In genomic region chr7:92819656-92820055, GRCm38 (mm10) we compare ENCODE assay signal across 17 mouse cellular contexts. TPM values are rescaled to one million over a fixed set of nuclear protein-coding genes. Genes with fewer than 3 reads are reported as not detected.
DNase-seq lines count a peak whose midpoint lies in the region; ATAC-seq and TF ChIP-seq lines count a peak whose summit lies in the region.
"Had no signal": no experiment of that assay in that cellular context is flagged by ENCODE, and none has a peak within 500 bp of the region (broad histone marks: within the 10 kb centered on the region; RNA-seq: fewer than 3 reads in every experiment).

No protein-coding gene starts in this region.

- in situ Hi-C loops in CH12.LX (cut with MboI; ENCODE audit: low pct_ligation_motif_present, low pct_unique_long_range_greater_than_20kb, low sequenced_read_pairs) = no loop called here

- no peak overlapping the region for H3K27ac ChIP-seq in kidney, embryonic 14.5 days (ENCODE audit: low read depth, low read length)
- H3K27ac ChIP-seq in CH12.LX (ENCODE audit: insufficient read depth, low read depth) = peak overlapping the region; percentile 74
- H3K27ac ChIP-seq in intestine, embryonic 16.5 days (ENCODE audit: low read length) = peak overlapping the region; percentile 57
- H3K27ac ChIP-seq: forebrain, embryonic 15.5 days; gastrocnemius, adult 2 months; heart, adult 2 months; hindbrain, embryonic 12.5 days; limb, embryonic 10.5 days; midbrain, embryonic 15.5 days had no signal

- TF ChIP-seq RAD21 in CH12.LX (IDR thresholded peaks at IDR 0.05; ENCODE audit: low read depth, low read length) = no peak

- H3K36me3 ChIP-seq in kidney, embryonic 14.5 days (ENCODE audit: control insufficient read depth, insufficient read depth, low read length) = no peaks in the 10 kb centered on the region
- peaks cover 4 to 23% of the 10 kb centered on the region in 2 experiments for H3K36me3 ChIP-seq in CH12.LX (replicated peaks in 1 of 2; ENCODE audit: control insufficient read depth in 1 of 2, insufficient read depth in 1 of 2, low read length in 1 of 2)
- H3K36me3 ChIP-seq in intestine, embryonic 16.5 days (ENCODE audit: control insufficient read depth, insufficient read depth, low read length) = no peaks in the 10 kb centered on the region
- H3K36me3 ChIP-seq: forebrain, embryonic 15.5 days; hindbrain, embryonic 12.5 days; limb, embryonic 10.5 days; midbrain, embryonic 15.5 days had no signal

- no peaks in the 10 kb centered on the region for H3K27me3 ChIP-seq in kidney, embryonic 14.5 days (ENCODE audit: control insufficient read depth, insufficient read depth, low read length)
- H3K27me3 ChIP-seq in CH12.LX (replicated peaks) = no peaks in the 10 kb centered on the region
- no peaks in the 10 kb centered on the region for H3K27me3 ChIP-seq in intestine, embryonic 16.5 days (replicated peaks; ENCODE audit: control insufficient read depth, insufficient read depth, low read length)
- H3K27me3 ChIP-seq: forebrain, embryonic 15.5 days; hindbrain, embryonic 12.5 days; midbrain, embryonic 15.5 days had no signal

- peak; percentile 35; the same call in 1 of the 2 replicates for TF ChIP-seq EP300 in CH12.LX (IDR thresholded peaks at IDR 0.05; ENCODE audit: low read length)

- no peaks in the 10 kb centered on the region for H3K9me3 ChIP-seq in kidney, embryonic 14.5 days (ENCODE audit: control insufficient read depth, low read length)
- no peaks in the 10 kb centered on the region for H3K9me3 ChIP-seq in CH12.LX (replicated peaks; ENCODE audit: low read length)
- no peaks in the 10 kb centered on the region for H3K9me3 ChIP-seq in intestine, embryonic 16.5 days (ENCODE audit: control insufficient read depth, low read length)
- H3K9me3 ChIP-seq: forebrain, embryonic 15.5 days; hindbrain, embryonic 12.5 days; limb, embryonic 10.5 days; midbrain, embryonic 15.5 days had no signal

- dilution Hi-C loops in CH12.LX (cut with MboI; ENCODE audit: extremely low pct_ligation_motif_present, extremely low pct_unique_long_range_greater_than_20kb, low sequenced_read_pairs) = no loop called here

- H3K4me2 ChIP-seq in kidney, embryonic 14.5 days (replicated peaks; ENCODE audit: low read depth, low read length) = no peak overlapping the region
- H3K4me2 ChIP-seq in CH12.LX (ENCODE audit: insufficient read depth, low read depth, poor library complexity, severe bottlenecking) = peak overlapping the region; percentile 54
- no peak overlapping the region; the same call in 1 of the 2 replicates for H3K4me2 ChIP-seq in intestine, embryonic 16.5 days (ENCODE audit: low read depth, low read length)
- H3K4me2 ChIP-seq: forebrain, embryonic 15.5 days; hindbrain, embryonic 12.5 days; midbrain, embryonic 15.5 days had no signal

- WGBS in kidney, embryonic 14.5 days = 76% methylated on average over 11 of the region's 11 CpGs
- WGBS in intestine, embryonic 16.5 days = 63% methylated on average over 11 of the region's 11 CpGs
- 67% methylated on average over 11 of the region's 11 CpGs for WGBS in lung, adult 2 months

- H3K9ac ChIP-seq in kidney, embryonic 14.5 days (ENCODE audit: low read depth, low read length) = no peak overlapping the region
- peak overlapping the region; percentile 78 for H3K9ac ChIP-seq in CH12.LX (ENCODE audit: insufficient read depth, low read depth)
- H3K9ac ChIP-seq in intestine, embryonic 16.5 days (ENCODE audit: low read depth, low read length) = peak overlapping the region; percentile 14; the same call in 1 of the 2 replicates
- H3K9ac ChIP-seq: forebrain, embryonic 15.5 days; hindbrain, embryonic 12.5 days; midbrain, embryonic 15.5 days had no signal

- DNase-seq in kidney, adult 9 months = peak; percentile 47
- peak; percentile 80 for DNase-seq in CH12.LX (ENCODE audit: extremely low read depth)
- DNase-seq in spleen, postnatal 36 days (ENCODE audit: low spot score in 2 of 2) = peak; percentile 73 to 74
- no peak for DNase-seq in cerebellum, adult 9-10 months
- no peak for DNase-seq in lung, adult 2 months
- DNase-seq: adrenal gland, adult 8-10 months; cerebellum, adult 2 months; gastrocnemius, adult 2 months; thymus, postnatal 4 days had no signal

- no peaks in the 10 kb centered on the region for H3K4me1 ChIP-seq in kidney, embryonic 14.5 days (ENCODE audit: control insufficient read depth, insufficient read depth, low read length)
- H3K4me1 ChIP-seq in CH12.LX (ENCODE audit: control insufficient read depth in 1 of 2, insufficient read depth in 2 of 2) = peaks cover 31 to 65% of the 10 kb centered on the region in 2 experiments
- peaks cover 21% of the 10 kb centered on the region for H3K4me1 ChIP-seq in intestine, embryonic 16.5 days (ENCODE audit: control insufficient read depth, insufficient read depth, low read length)
- no peaks in the 10 kb centered on the region; the same call in 1 of the 2 replicates for H3K4me1 ChIP-seq in lung, adult 2 months (ENCODE audit: control insufficient read depth, insufficient read depth, low read length)
- H3K4me1 ChIP-seq: hindbrain, embryonic 12.5 days had no signal

- peaks cover 36% of the 10 kb centered on the region for H3K79me2 ChIP-seq in CH12.LX (replicated peaks; ENCODE audit: control insufficient read depth, extremely low read depth, insufficient read depth, poor library complexity, severe bottlenecking)

- no peak for TF ChIP-seq CTCF in CH12.LX (conservative IDR thresholded peaks at IDR 0.05 in 1 of 2, IDR thresholded peaks at IDR 0.05 in 1 of 2; ENCODE audit: low read depth in 2 of 2, low read length in 2 of 2)
- TF ChIP-seq CTCF in lung, adult 2 months (IDR thresholded peaks at IDR 0.05; ENCODE audit: insufficient read depth, low read length) = no peak

- no peak for ATAC-seq in kidney, embryonic 14.5 days (ENCODE audit: low FRiP score, low TSS enrichment)
- ATAC-seq in intestine, embryonic 16.5 days = peak; percentile 82
- ATAC-seq: CD4-positive, CD25-positive, alpha-beta regulatory T cell, adult 4 months; forebrain, embryonic 15.5 days; midbrain, embryonic 15.5 days had no signal

- peak; percentile 86 for TF ChIP-seq POLR2A in CH12.LX (IDR thresholded peaks at IDR 0.05; ENCODE audit: low read depth, low read length)
- no peak for TF ChIP-seq POLR2A in lung, adult 2 months (IDR thresholded peaks at IDR 0.05; ENCODE audit: borderline replicate concordance, extremely low read depth, low read depth, low read length)

- H3K4me3 ChIP-seq in kidney, embryonic 14.5 days (ENCODE audit: low read length) = no peak overlapping the region
- peak overlapping the region; percentile 52 to 58 (median 56) for H3K4me3 ChIP-seq in CH12.LX (replicated peaks in 1 of 3; ENCODE audit: low read depth in 2 of 3, low read length in 2 of 3, poor library complexity in 1 of 3)
- no peak overlapping the region for H3K4me3 ChIP-seq in intestine, embryonic 16.5 days (ENCODE audit: low read length)
- no peak overlapping the region for H3K4me3 ChIP-seq in lung, adult 2 months (replicated peaks; ENCODE audit: extremely low read depth, low read depth, low read length)
- H3K4me3 ChIP-seq: forebrain, embryonic 15.5 days; gastrocnemius, adult 2 months; heart, adult 2 months; hindbrain, embryonic 12.5 days; limb, embryonic 10.5 days; midbrain, embryonic 15.5 days had no signal

TF ChIP-seq in CH12.LX, 34 proteins besides CTCF, POLR2A, EP300 and RAD21 (continues in another document):
- 0 out of 2 replicates have a peak, but pooled peaks have one; percentile 18 for TF ChIP-seq ELF1 (IDR thresholded peaks at IDR 0.05; ENCODE audit: low read depth, low read length)
- TF ChIP-seq NRF1 (IDR thresholded peaks at IDR 0.05; ENCODE audit: low read depth, low read length) = 0 out of 2 replicates have a peak, but pooled peaks have one; percentile 27
- TF ChIP-seq MEF2A (IDR thresholded peaks at IDR 0.05; ENCODE audit: borderline replicate concordance, low read depth, low read length) = 0 out of 2 replicates have a peak, but pooled peaks have one; percentile 31
- no peak for TF ChIP-seq USF1 (IDR thresholded peaks at IDR 0.05; ENCODE audit: low read depth, low read length)
- no peak for TF ChIP-seq JUND (conservative IDR thresholded peaks at IDR 0.05; ENCODE audit: low read depth, low read length)
- TF ChIP-seq CHD1 (IDR thresholded peaks at IDR 0.05; ENCODE audit: low read depth, low read length) = no peak
- TF ChIP-seq HCFC1 (IDR thresholded peaks at IDR 0.05; ENCODE audit: low read depth, low read length) = no peak
- TF ChIP-seq TBP (conservative IDR thresholded peaks at IDR 0.05; ENCODE audit: low read depth, low read length) = peak; percentile 90
- no peak for TF ChIP-seq MAZ (IDR thresholded peaks at IDR 0.05; ENCODE audit: low read depth, low read length)
- TF ChIP-seq MAFK (IDR thresholded peaks at IDR 0.05; ENCODE audit: insufficient replicate concordance, low read length) = no peak
- TF ChIP-seq E2F4 (IDR thresholded peaks at IDR 0.05; ENCODE audit: insufficient replicate concordance, low read depth, low read length) = no peak
- TF ChIP-seq MAX (IDR thresholded peaks at IDR 0.05; ENCODE audit: low read length) = peak; percentile 59; the same call in 1 of the 2 replicates
- no peak for TF ChIP-seq PAX5 (IDR thresholded peaks at IDR 0.05; ENCODE audit: low read length)
- no peak for TF ChIP-seq SMC3 (IDR thresholded peaks at IDR 0.05; ENCODE audit: low read depth, low read length)
- TF ChIP-seq CHD2 (IDR thresholded peaks at IDR 0.05; ENCODE audit: low read length) = no peak
- TF ChIP-seq NELFE (IDR thresholded peaks at IDR 0.05; ENCODE audit: low read depth, low read length) = peak; percentile 58; the same call in 1 of the 2 replicates
- TF ChIP-seq MXI1 (IDR thresholded peaks at IDR 0.05; ENCODE audit: low read depth, low read length) = no peak
- 0 out of 2 replicates have a peak, but pooled peaks have one; percentile 5 for TF ChIP-seq ETS1 (conservative IDR thresholded peaks at IDR 0.05; ENCODE audit: low read depth, low read length)
- TF ChIP-seq RCOR1 (conservative IDR thresholded peaks at IDR 0.05; ENCODE audit: low read depth, low read length) = no peak

RNA-seq across cellular contexts. Expression of gene Ddias, which starts 54.4 kb away (rescaled TPM):
- 10.4 and 17.6 TPM in 2 replicates for polyA plus RNA-seq in kidney, embryonic 14.5 days (2014; fragmentation: Nextera tagmentation; extraction: Ambion mirVana)
- total RNA-seq in CH12.LX (2012; rRNA removed) (17.5 and 18.2 TPM in 2 replicates), CH12.LX (2014; rRNA removed) (38.0 and 38.6 TPM in 2 replicates)
- polyA plus RNA-seq in CH12.LX (2012; ENCODE audit: insufficient read length, low read depth) = 23.1 and 24.0 TPM in 2 replicates
- polyA plus RNA-seq in intestine, embryonic 16.5 days (2015; fragmentation: Nextera tagmentation; extraction: Ambion mirVana) = 8.7 and 9.2 TPM in 2 replicates
- 0.03 and 0.07 TPM in 2 replicates for polyA plus RNA-seq in lung, adult 2 months (2012; rRNA removed)

RNA-seq across cellular contexts. Expression of gene Prcp, which starts 54.6 kb away (rescaled TPM):
- 21.5 and 24.2 TPM in 2 replicates for polyA plus RNA-seq in kidney, embryonic 14.5 days (2014; fragmentation: Nextera tagmentation; extraction: Ambion mirVana)
- total RNA-seq in CH12.LX (2012; rRNA removed) (19.7 and 20.1 TPM in 2 replicates), CH12.LX (2014; rRNA removed) (26.6 and 28.9 TPM in 2 replicates)
- polyA plus RNA-seq in CH12.LX (2012; ENCODE audit: insufficient read length, low read depth) = 24.3 and 27.8 TPM in 2 replicates
- 22.8 and 25.3 TPM in 2 replicates for polyA plus RNA-seq in intestine, embryonic 16.5 days (2015; fragmentation: Nextera tagmentation; extraction: Ambion mirVana)
- 25.4 and 32.5 TPM in 2 replicates for polyA plus RNA-seq in lung, adult 2 months (2012; rRNA removed)

Comparison
In these comparisons a context has a peak if more than half of its experiments do, and no peak if none do; other contexts are left out.
1. DNase-seq: peak in kidney, adult 9 months (single experiment), CH12.LX (single experiment) and spleen, postnatal 36 days (2 of 2); none in cerebellum, adult 9-10 months (single experiment) and lung, adult 2 months (single experiment).
2. H3K4me3 ChIP-seq: peak in CH12.LX (3 of 3); none in kidney, embryonic 14.5 days (single experiment), intestine, embryonic 16.5 days (single experiment) and lung, adult 2 months (single experiment).